Mouse (Mus musculus): ENCODE data around the gene Ephb1. TPM values are rescaled to one million over a fixed set of nuclear protein-coding genes. Genes with fewer than 3 reads are reported as not detected.
A peak's percentile ranks its signal among the peaks of the same experiment; 100 is the strongest.

Ephb1 gene
- polyA plus RNA-seq, 1 experiment from 2014 or later, result 18.8 TPM

- 98% methylated on average over 1 of the region's 1 CpGs for WGBS
- no peak for ATAC-seq (ENCODE audit: low FRiP score)
- H3K27me3 ChIP-seq (ENCODE audit: control insufficient read depth, insufficient read depth, low read length), result no peaks in the 10 kb centered on the region
Observed at GRCm38 (mm10) chr9:101897851-101898250, 456.6 kb downstream of the Ephb1 start.

GRCm38 (mm10) chr9:101883295-101883694, 471.2 kb downstream of the Ephb1 start:
- H3K27ac ChIP-seq (ENCODE audit: low read depth, low read length), result no peak overlapping the region
- no peak overlapping the region for H3K9ac ChIP-seq (ENCODE audit: low read length)
- ATAC-seq (ENCODE audit: low FRiP score) (no peak), DNase-seq (ENCODE audit: low spot score, missing footprints) (peak; percentile 17)
- H3K36me3 ChIP-seq (ENCODE audit: control insufficient read depth, insufficient read depth, low read length), result no peaks in the 10 kb centered on the region
- no peaks in the 10 kb centered on the region for H3K9me3 ChIP-seq (ENCODE audit: control insufficient read depth, low read length)
- H3K27me3 ChIP-seq (ENCODE audit: control insufficient read depth, insufficient read depth, low read length), result no peaks in the 10 kb centered on the region
- no peak overlapping the region for H3K4me2 ChIP-seq
- no peaks in the 10 kb centered on the region for H3K4me1 ChIP-seq (ENCODE audit: control insufficient read depth, insufficient read depth, low read length)
- H3K4me3 ChIP-seq (ENCODE audit: low read depth, low read length), result no peak overlapping the region
- 70% methylated on average over 2 of the region's 2 CpGs for WGBS

More at GRCm38 (mm10) chr9:101897851-101898250, 456.6 kb downstream of the Ephb1 start:
- Histone ChIP-seq H3K9ac (ENCODE audit: low read length) (no peak overlapping the region), H3K4me1 (ENCODE audit: control insufficient read depth, insufficient read depth, low read length) (no peaks in the 10 kb centered on the region), H3K36me3 (ENCODE audit: control insufficient read depth, insufficient read depth, low read length) (no peaks in the 10 kb centered on the region), H3K9me3 (ENCODE audit: control insufficient read depth, low read length) (no peaks in the 10 kb centered on the region), H3K4me3 (ENCODE audit: low read depth, low read length) (no peak overlapping the region), H3K4me2 (no peak overlapping the region), H3K27ac (ENCODE audit: low read depth, low read length) (no peak overlapping the region)
- DNase-seq (ENCODE audit: low spot score, missing footprints), result no peak

DNA sequence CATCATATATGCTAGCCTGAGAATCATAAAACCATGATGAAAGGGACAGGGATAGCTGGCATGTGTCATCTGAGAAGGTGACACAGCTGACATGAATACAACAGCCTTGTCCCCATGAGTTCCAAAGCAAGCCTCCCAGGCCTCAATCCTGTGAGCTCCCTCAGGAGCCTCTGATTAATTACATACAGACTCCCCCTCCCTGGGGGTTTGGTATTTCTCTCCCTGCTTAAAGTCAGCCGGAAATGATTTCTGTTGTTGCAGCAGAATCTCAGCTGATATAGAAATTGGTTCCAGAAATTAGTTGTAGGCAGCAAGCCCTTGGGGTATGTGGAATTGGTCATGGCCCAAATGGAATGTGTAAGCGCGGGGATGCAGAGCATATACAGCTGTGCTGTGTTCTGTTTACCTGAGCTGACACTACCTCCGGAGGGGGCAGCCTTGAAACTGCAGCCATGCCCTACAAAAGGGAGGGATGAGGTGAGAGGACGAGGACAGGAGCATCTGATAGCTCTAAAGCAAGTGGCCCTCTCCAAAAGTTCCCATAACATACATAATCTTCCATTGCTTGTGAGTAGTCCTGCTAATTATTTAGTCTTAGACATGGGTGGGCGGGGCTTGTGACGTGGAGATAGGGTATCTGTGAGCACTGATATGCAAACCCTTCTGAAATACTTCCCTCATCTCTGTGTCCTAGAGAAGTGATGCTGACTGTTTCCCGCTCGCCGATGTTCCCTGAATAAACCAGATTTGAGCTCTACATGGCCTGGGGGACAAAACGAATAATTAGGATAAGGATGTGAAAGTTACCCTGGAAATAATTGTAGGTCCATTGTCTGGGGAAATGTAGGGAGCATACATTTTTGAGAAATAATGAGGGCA, 477.1 kb downstream of the Ephb1 start:
- Histone ChIP-seq H3K9me3 (ENCODE audit: control insufficient read depth, low read length) (no peaks in the 10 kb centered on the region), H3K4me3 (ENCODE audit: low read depth, low read length) (no peak overlapping the region), H3K36me3 (ENCODE audit: control insufficient read depth, insufficient read depth, low read length) (no peaks in the 10 kb centered on the region), H3K9ac (ENCODE audit: low read length) (no peak overlapping the region), H3K27ac (ENCODE audit: low read depth, low read length) (no peak overlapping the region), H3K27me3 (ENCODE audit: control insufficient read depth, insufficient read depth, low read length) (no peaks in the 10 kb centered on the region), H3K4me2 (no peak overlapping the region), H3K4me1 (ENCODE audit: control insufficient read depth, insufficient read depth, low read length) (no peaks in the 10 kb centered on the region)
- WGBS, result 85% methylated on average over 11 of the region's 11 CpGs
- ATAC-seq (ENCODE audit: low FRiP score) (no peak), DNase-seq (ENCODE audit: low spot score, missing footprints) (peak; percentile 79)

- ATAC-seq (ENCODE audit: low FRiP score), result no peak
- 84% methylated on average over 1 of the region's 1 CpGs for WGBS
- Histone ChIP-seq H3K36me3 (ENCODE audit: control insufficient read depth, insufficient read depth, low read length) (no peaks in the 10 kb centered on the region), H3K4me2 (no peak overlapping the region), H3K27me3 (ENCODE audit: control insufficient read depth, insufficient read depth, low read length) (no peaks in the 10 kb centered on the region), H3K4me3 (ENCODE audit: low read depth, low read length) (no peak overlapping the region), H3K4me1 (ENCODE audit: control insufficient read depth, insufficient read depth, low read length) (no peaks in the 10 kb centered on the region), H3K9ac (ENCODE audit: low read length) (no peak overlapping the region), H3K9me3 (ENCODE audit: control insufficient read depth, low read length) (no peaks in the 10 kb centered on the region), H3K27ac (ENCODE audit: low read depth, low read length) (no peak overlapping the region)
- DNase-seq (ENCODE audit: low spot score, missing footprints), result no peak
Observed at GRCm38 (mm10) chr9:101875306-101875705, 479.2 kb downstream of the Ephb1 start.

Small RNA genes lying within 50 kb of the gene (microRNA-seq; reads per million reads assigned to microRNA genes)
- gene Mir7243, result not detected

Other genes starting within 250 kb of the Ephb1 start
- 0.18 and 0.44 TPM in 2 replicates for gene Ky, start 151.1 kb upstream of the Ephb1 start, polyA plus RNA-seq (2014; fragmentation: Nextera tagmentation; extraction: Ambion mirVana)